Mouse (Mus musculus) megakaryocyte, embryonic 14.5 days (primary cell): ENCODE results near the gene Tha1. TPM values are rescaled to one million over a fixed set of nuclear protein-coding genes. Genes with fewer than 3 reads are reported as not detected.
"Not testable (repeated sequence)": the region's sequence is repeated elsewhere in the genome, so short reads cannot be mapped to it uniquely, and the experiment has no call there.

Source experiments
- H3K27me3 ChIP-seq: replicated peaks from 2 replicates; pipeline ENCODE3; 2012; ENCODE audit warnings: inconsistent platforms
- H3K36me3 ChIP-seq: replicated peaks from 2 replicates; pipeline ENCODE3; 2012; ENCODE audit warnings: low read length, inconsistent platforms, mixed read lengths
- H3K4me1 ChIP-seq: 2 replicates; pipeline ENCODE4 v1.6.1; 2012; ENCODE audit warnings: inconsistent platforms
- H3K4me3 ChIP-seq: replicated peaks from 2 replicates; pipeline ENCODE3; 2012; ENCODE audit warnings: moderate library complexity, mild to moderate bottlenecking, inconsistent platforms
- H3K9me3 ChIP-seq: 2 replicates; pipeline ENCODE4 v1.6.1; 2012; ENCODE audit warnings: inconsistent platforms
- FLI1 ChIP-seq: IDR thresholded peaks from 2 replicates; pipeline ENCODE4 v1.6.1; 2012; ENCODE audit warnings: low read length, inconsistent platforms, mixed read lengths
- GATA1 ChIP-seq: IDR thresholded peaks from 3 replicates; pipeline ENCODE4 v1.6.1; 2012; ENCODE audit warnings: mixed read lengths, low read length, inconsistent platforms, borderline replicate concordance
- polyA plus RNA-seq: library from polyadenylated mRNA; stranded (reverse); fragments of >175 nt; gene quantifications from 2 replicates; pipeline ENCODE4 v1.2.3, GENCODE M21; 2012; ENCODE audit warnings: low replicate concordance; ENCODE audit not compliant: insufficient read depth

The Tha1 gene
- polyA plus RNA-seq, 1 experiment, result 6.4 TPM

DNA sequence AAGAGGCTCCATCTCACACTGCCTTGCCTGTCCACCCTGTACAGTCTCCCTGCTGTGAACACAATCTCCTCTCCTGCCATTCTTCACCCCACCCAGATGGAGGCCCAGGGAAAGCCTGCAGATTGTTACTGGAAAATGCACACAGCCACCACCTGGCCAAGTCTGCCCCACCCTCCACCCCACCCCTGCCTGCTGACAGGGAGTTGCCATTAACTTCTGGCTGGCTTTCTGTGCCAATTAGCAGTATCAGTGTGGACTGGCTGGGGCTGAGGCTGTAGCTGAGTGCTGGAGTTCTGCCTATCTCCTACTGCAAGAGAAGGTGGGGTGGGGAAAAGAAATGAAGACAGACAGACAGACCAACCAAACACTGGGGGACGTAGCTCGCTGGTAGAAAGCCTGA is 34.7 kb downstream of the Tha1 start:
- Histone ChIP-seq H3K9me3 (no peaks in the 10 kb centered on the region), H3K4me3 (no peak overlapping the region), H3K36me3 (no peaks in the 10 kb centered on the region), H3K27me3 (peaks cover 44% of the 10 kb centered on the region), H3K4me1 (peaks cover 48% of the 10 kb centered on the region)
- TF ChIP-seq FLI1 (no peak), GATA1 (no peak)

DNA sequence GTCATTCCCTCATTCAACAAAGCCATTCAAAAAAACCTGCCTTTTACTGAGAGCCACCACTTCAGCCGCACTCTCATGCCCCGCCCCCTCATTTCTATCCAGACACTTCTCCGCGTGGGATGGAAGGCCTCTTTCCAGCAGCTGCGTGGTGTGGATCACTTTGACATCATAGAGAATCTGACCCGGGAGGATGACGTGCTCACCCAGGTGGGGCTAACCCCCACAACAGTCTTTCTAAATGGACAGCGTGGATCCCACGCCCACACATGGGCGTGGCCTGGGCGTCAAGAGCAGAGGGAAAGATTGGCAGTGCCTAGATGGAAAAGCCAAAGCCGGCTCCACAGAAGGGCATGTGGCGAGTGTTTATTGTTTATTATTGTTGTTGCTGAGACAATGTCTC is 37.0 kb downstream of the Tha1 start:
- H3K4me3 ChIP-seq, result no peak overlapping the region
- peaks cover 46% of the 10 kb centered on the region for H3K4me1 ChIP-seq
- peaks cover 34% of the 10 kb centered on the region for H3K27me3 ChIP-seq
- H3K36me3 ChIP-seq, result no peaks in the 10 kb centered on the region
- TF ChIP-seq FLI1, result no peak
- no peak for TF ChIP-seq GATA1
- no peaks in the 10 kb centered on the region for H3K9me3 ChIP-seq

DNA sequence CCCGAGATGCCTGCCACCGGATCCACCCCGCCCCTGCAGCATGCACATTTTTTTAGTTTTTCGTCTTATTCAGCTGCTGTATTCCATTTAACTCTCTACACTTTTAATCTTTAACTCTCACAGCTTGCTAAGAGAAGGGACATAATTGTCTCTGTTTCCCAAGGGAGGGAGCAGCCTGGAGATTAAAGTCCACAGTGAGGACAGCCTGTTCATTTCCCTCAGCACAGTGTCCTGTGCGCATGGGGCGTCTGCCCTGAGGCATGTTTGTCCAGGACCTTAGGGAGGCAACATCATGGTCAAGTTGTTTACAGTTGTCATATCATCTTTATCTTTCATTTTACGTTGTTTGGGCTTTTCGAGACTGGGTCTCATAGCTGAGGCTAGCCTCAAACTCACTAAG is 39.2 kb downstream of the Tha1 start:
- Histone ChIP-seq H3K36me3 (no peaks in the 10 kb centered on the region), H3K9me3 (no peaks in the 10 kb centered on the region), H3K27me3 (peaks cover 29% of the 10 kb centered on the region), H3K4me1 (peaks cover 61% of the 10 kb centered on the region), H3K4me3 (no peak overlapping the region)
- no peak for TF ChIP-seq FLI1
- no peak for TF ChIP-seq GATA1

DNA sequence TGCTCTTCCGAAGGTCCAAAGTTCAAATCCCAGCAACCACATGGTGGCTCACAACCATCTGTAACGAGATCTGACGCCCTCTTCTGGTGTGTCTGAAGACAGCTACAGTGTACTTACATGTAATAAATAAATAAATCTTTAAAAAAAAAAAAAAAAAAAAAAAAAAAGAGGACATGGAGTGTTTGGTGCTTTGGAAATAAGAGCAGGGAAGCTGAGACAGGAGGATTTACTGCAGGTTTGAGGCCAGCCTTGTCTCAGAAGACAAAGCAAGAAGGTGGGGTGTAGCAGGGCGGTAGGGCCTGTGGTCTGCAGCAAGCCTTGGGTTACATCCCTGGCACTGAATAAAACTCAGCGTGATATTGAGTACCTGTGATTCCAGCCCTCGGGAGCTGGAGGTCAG is 39.8 kb downstream of the Tha1 start:
- not testable (repeated sequence) for H3K4me3 ChIP-seq, H3K36me3 ChIP-seq, H3K9me3 ChIP-seq
- Histone ChIP-seq H3K27me3 (peaks cover 25% of the 10 kb centered on the region), H3K4me1 (peaks cover 67% of the 10 kb centered on the region)

DNA sequence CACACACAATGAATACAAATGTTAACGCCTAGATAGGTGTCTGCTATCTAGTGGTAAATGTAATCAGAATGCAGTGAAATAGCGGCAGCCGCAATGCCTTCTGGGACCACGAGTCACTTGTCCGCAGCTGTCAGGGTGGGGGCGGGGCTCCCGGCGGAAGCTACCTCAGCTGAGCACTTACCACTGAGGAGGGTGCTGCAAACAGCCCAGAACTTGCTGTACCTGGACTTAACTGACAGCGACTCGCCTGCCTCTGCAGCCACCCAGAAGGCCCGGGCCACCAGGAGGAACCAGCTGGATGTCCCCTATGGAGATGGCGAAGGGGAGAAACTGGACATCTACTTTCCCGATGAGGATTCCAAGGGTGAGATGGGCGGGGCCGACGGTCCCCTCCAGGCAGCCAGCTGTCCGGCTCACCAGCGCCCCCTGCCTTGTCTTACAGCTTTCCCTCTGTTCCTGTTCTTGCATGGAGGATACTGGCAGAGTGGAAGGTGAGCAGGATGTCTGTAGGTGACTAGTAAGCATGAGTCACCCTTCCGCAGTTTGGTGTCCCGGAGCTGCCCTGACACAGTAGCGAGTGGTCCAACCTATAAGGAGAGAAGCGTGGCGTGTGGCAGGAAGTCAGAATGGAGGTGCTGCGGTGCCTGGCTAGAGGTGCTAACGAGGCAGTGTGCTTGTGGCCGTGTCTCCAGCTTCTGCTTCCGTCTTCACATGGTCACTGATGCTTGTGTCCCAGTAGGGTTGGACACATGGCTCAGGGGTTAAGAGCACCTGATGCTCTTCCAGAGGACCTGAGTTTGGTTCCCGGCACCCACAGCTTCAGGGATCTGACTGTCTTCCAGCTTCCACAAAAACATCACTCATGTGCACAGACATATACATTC is 41.0 kb downstream of the Tha1 start:
- H3K4me1 ChIP-seq, result peaks cover 78% of the 10 kb centered on the region
- TF ChIP-seq FLI1 (no peak), GATA1 (no peak)

DNA sequence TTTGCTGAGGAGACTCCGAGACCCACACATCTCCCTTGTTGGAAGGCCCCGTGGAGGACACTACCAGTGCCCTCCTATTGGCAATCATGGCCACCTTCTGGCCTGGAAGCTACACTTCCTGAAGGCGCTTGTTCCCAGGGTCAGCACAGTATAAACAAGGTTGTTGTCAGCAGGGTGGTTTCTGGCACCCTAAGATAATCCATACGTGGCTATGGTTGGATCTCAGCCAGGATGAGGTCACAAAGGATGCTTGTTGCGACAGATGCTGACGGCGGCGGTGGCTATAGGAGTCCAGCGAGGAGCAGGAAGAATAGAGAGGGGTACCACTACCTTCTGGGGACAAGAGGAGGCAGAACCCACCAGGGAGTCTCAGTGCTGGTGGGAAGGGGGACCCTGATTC is 42.9 kb downstream of the Tha1 start:
- Histone ChIP-seq H3K27me3 (peaks cover 36% of the 10 kb centered on the region), H3K9me3 (no peaks in the 10 kb centered on the region), H3K4me3 (peak overlapping the region; percentile 35), H3K4me1 (peaks cover 91% of the 10 kb centered on the region), H3K36me3 (no peaks in the 10 kb centered on the region)
- TF ChIP-seq FLI1, result no peak
- no peak for TF ChIP-seq GATA1

More for the DNA sequence above, 41.0 kb downstream of the Tha1 start:
- H3K4me3 ChIP-seq, result peak overlapping the region; percentile 91
- no peaks in the 10 kb centered on the region for H3K9me3 ChIP-seq
- H3K27me3 ChIP-seq, result peaks cover 25% of the 10 kb centered on the region
- no peaks in the 10 kb centered on the region for H3K36me3 ChIP-seq

DNA sequence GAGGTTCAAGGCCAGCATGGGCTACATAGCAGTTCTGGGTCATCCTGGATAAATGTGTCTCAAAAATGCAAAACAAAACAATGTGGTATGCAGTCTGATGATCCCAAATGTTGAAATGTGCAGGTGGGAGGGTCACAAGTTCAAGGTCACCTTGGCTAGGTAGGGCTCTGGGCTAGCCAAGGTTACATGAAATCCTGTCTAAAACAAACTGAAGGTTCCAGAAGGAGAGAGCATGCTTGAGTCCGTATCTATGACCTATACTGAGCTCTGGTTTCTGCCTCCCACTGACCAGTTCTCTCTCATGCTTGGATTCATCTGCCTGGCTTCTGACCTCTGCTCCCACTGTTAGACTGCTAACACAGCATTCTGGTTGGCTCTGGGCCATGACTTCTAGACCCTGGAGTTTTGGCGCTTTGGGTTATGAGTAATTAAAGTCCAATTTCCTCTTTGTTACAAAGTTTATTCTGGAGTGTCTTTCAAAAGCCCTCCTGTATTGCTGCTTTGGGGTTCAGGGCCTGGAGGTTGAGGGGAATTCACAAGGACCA is 43.5 kb downstream of the Tha1 start:
- no peaks in the 10 kb centered on the region for H3K9me3 ChIP-seq
- peaks cover 91% of the 10 kb centered on the region for H3K4me1 ChIP-seq
- peaks cover 30% of the 10 kb centered on the region for H3K27me3 ChIP-seq
- H3K4me3 ChIP-seq, result no peak overlapping the region
- H3K36me3 ChIP-seq, result no peaks in the 10 kb centered on the region
- TF ChIP-seq FLI1, result no peak
- TF ChIP-seq GATA1, result no peak

DNA sequence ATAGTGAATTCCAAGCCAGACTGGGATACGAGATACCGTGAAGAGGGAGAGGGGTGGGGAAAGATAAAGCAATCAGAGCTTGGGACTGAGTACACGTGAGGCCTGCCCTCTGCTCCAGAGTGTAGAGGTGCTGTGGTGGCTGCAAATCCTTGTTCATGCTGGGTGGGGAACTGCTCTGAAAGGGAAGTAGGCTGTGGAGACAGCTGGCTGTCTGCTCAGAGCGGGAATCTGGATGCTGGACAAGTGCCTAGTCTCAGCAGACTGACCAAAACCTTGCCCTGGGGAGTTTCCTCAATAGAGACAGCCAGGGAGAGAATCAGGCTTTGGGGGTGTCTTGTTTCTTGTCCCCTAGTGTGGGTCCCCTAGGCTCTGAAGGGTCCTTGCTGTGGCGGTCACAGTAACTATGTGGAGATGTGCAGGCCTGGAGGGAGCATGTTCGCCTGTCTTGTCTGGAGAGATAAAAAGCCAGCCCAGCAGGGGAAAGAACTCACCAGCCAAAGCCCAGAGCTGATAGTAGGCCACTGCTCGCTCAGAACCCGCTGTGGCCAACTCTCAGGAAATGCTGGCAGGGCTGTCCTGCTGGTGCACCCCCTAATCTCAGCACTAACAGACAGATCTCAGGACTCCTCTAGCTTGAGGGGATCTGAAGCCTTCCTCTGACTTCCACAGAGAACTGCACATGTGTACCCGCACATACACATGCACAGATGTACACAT is 44.2 kb downstream of the Tha1 start:
- Histone ChIP-seq H3K4me3 (peak overlapping the region; percentile 42), H3K27me3 (peaks cover 30% of the 10 kb centered on the region), H3K36me3 (no peaks in the 10 kb centered on the region), H3K9me3 (no peaks in the 10 kb centered on the region), H3K4me1 (peaks cover 91% of the 10 kb centered on the region)
- no peak; the same call in 2 of the 3 replicates for TF ChIP-seq GATA1
- TF ChIP-seq FLI1, result no peak

DNA sequence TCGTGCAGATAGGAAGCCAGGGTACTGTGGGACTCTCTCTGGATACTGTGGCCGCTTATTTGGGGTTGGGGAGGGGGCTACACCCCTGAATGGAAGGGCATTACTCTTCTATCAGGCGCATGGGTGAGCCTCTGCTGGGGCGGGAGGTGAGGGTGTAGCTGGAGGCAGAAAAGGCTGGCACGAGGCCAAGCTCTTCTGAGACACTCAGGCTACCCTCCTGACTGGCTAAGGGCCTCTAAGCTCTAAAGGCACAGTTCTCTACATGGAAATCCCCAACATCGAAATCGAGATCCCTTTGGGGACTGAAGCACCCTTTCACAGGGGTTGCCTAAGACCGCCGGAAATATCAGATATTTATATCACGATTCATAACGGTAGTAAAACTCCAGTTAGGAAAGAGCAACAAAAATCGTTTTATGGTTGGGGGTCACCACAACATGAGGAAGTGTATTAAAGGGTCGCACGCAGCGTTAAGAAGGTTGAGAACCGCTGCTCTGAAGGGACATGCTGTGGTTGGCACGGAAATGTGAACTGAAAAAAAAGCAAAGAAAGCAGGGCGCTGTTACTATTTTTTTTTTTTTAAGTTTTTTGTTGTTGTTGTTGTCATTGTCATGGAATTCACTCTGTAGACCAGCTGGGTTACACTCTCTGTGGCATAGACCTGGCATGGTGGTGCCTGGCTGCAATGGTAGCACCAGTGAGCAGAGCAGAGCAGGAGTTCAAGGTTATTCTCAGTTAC is 45.0 kb downstream of the Tha1 start:
- Histone ChIP-seq H3K36me3 (peaks cover 6% of the 10 kb centered on the region), H3K4me1 (peaks cover 93% of the 10 kb centered on the region), H3K4me3 (peak overlapping the region; percentile 29), H3K9me3 (no peaks in the 10 kb centered on the region), H3K27me3 (peaks cover 30% of the 10 kb centered on the region)
- TF ChIP-seq FLI1 (no peak), GATA1 (no peak)

DNA sequence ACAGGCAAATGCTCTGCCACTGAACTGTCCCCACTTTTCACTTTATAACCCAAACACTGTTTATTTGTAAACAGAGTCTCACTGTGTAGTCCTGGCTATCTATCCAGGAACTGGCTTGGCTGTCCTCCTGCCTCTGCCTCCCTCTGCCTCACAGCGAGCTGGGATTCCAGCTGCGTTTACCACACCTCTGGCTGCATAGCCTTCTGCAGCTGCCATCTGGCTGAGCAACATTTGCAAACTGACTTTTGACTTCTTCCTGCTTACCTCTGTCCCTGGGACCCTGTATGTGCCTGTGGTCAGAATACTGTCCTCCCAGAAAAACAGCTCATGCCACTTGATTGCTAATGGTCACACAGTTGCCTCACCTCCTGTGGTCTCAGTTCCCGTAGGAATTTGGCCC is 45.9 kb downstream of the Tha1 start:
- peaks cover 16% of the 10 kb centered on the region for H3K36me3 ChIP-seq
- TF ChIP-seq FLI1 (no peak), GATA1 (no peak)
- peaks cover 94% of the 10 kb centered on the region for H3K4me1 ChIP-seq
- H3K27me3 ChIP-seq, result peaks cover 32% of the 10 kb centered on the region
- no peak overlapping the region for H3K4me3 ChIP-seq
- H3K9me3 ChIP-seq, result no peaks in the 10 kb centered on the region
